Mouse (Mus musculus) C2C12 (cell line): Measurements from ENCODE around the gene Galnt10.

Experiments used
- CEBPB ChIP-seq: IDR thresholded peaks from one replicate; pipeline ENCODE4 v1.6.1; 2011; ENCODE audit warnings: low read depth, mild to moderate bottlenecking, control low read depth, moderate library complexity
- CTCF ChIP-seq: IDR thresholded peaks from one replicate; pipeline ENCODE4 v1.5.1; 2011; ENCODE audit not compliant: control insufficient read depth, insufficient read depth, insufficient read length
- MAX ChIP-seq: IDR thresholded peaks from one replicate; pipeline ENCODE4 v1.6.1; 2011; ENCODE audit warnings: mild to moderate bottlenecking, control low read depth
- MYOD1 ChIP-seq: IDR thresholded peaks from one replicate; pipeline ENCODE4 v1.6.1; 2011; ENCODE audit warnings: low read depth; ENCODE audit not compliant: control insufficient read depth, insufficient read length
- USF1 ChIP-seq: IDR thresholded peaks from one replicate; pipeline ENCODE4 v1.6.1; 2011; ENCODE audit warnings: low read depth, mild to moderate bottlenecking, control low read depth, moderate library complexity

- TF ChIP-seq CTCF: no peak
- TF ChIP-seq MAX: no peak
- TF ChIP-seq USF1: no peak
- TF ChIP-seq CEBPB: no peak
- TF ChIP-seq MYOD1: no peak
Observed at GRCm38 (mm10) chr11:57812212-57812611, 167.0 kb downstream of the Galnt10 start.
